Mouse (Mus musculus) liver, embryonic 14.5 days (tissue): ENCODE measurements at regions not wholly inside any gene's neighbourhood (a gene's known extent, or its start where the extent isn't known, plus 50 kb on each side); places are given as distances from the start of the nearest gene placed in this dataset.

Experiments
- ATAC-seq: fragments of 200-750 bp; cut with Nextera tagmentation; 2 replicates; pipeline ENCODE4 v1.8.0; 2017; ENCODE audit warnings: moderate number of reproducible peaks, mild to moderate bottlenecking, moderate library complexity; ENCODE audit not compliant: insufficient read depth
- DNase-seq, 3 experiments: peaks; one replicate each; pipeline ENCODE4 v3.0.0-alpha.2; 2012 to 2013; ENCODE audit warnings: low read depth in 3 of 3, low spot score in 3 of 3
- H3K27ac ChIP-seq: fragments of 300-500 bp; sonication (generic); 2 replicates; pipeline ENCODE4 v1.5.1; 2014; ENCODE audit warnings: moderate library complexity, mild to moderate bottlenecking, control low read depth, inconsistent platforms
- H3K27me3 ChIP-seq: fragments of 300-500 bp; sonication (generic); 2 replicates; pipeline ENCODE4 v1.6.1; 2014; ENCODE audit warnings: mild to moderate bottlenecking, low read length, moderate library complexity; ENCODE audit not compliant: control insufficient read depth, insufficient read depth
- H3K36me3 ChIP-seq: fragments of 300-500 bp; sonication (generic); replicated peaks from 2 replicates; pipeline ENCODE4 v1.6.1; 2014; ENCODE audit warnings: low read depth; ENCODE audit not compliant: control insufficient read depth, insufficient read depth
- H3K4me1 ChIP-seq, 2 experiments: fragments of 200-500 bp in 1 of 2; fragments of 300-500 bp in 1 of 2; sonication (generic) in 1 of 2; replicated peaks; 2 replicates each; pipeline ENCODE4 v1.6.1; 2012 to 2014; ENCODE audit warnings: antibody characterized with exemption in 1 of 2, inconsistent platforms in 1 of 2, low read length in 1 of 2; ENCODE audit not compliant: control insufficient read depth in 2 of 2, insufficient read depth in 2 of 2
- H3K4me2 ChIP-seq: fragments of 300-500 bp; sonication (generic); 2 replicates; pipeline ENCODE4 v1.6.1; 2014; ENCODE audit warnings: low read depth, mild to moderate bottlenecking, control low read depth, moderate library complexity
- H3K4me3 ChIP-seq, 2 experiments: fragments of 200-500 bp in 1 of 2; fragments of 300-500 bp in 1 of 2; sonication (generic) in 1 of 2; 2 replicates each; pipeline ENCODE4 v1.5.1; 2012 to 2014; ENCODE audit warnings: low read depth in 2 of 2, low read length in 2 of 2, mild to moderate bottlenecking in 2 of 2, control low read depth in 1 of 2, inconsistent platforms in 1 of 2, moderate library complexity in 1 of 2; ENCODE audit not compliant: insufficient read depth in 1 of 2
- H3K9ac ChIP-seq: fragments of 300-500 bp; sonication (generic); replicated peaks from 2 replicates; pipeline ENCODE4 v1.6.1; 2014; ENCODE audit warnings: mild to moderate bottlenecking, control low read depth, moderate library complexity
- H3K9me3 ChIP-seq: fragments of 300-500 bp; sonication (generic); 2 replicates; pipeline ENCODE4 v1.6.1; 2016; ENCODE audit warnings: low read length, mixed read lengths; ENCODE audit not compliant: control insufficient read depth
- CTCF ChIP-seq: IDR thresholded peaks from 2 replicates; pipeline ENCODE4 v1.5.1; 2016; ENCODE audit warnings: antibody characterized with exemption, low read depth, control low read depth
- EP300 ChIP-seq: IDR thresholded peaks from 2 replicates; pipeline ENCODE4 v1.6.1; 2016; ENCODE audit warnings: antibody characterized with exemption, low read depth
- WGBS: fragments of 180-500 bp; shearing (Covaris S2); extraction: QIAGEN DNeasy Blood & Tissue Kit; methylation state at CpG from one replicate; pipeline ENCODE4 v1.1.7; 2014; ENCODE audit not compliant: insufficient replicate concordance; 5-methylcytosine and 5-hydroxymethylcytosine counted together

DNA sequence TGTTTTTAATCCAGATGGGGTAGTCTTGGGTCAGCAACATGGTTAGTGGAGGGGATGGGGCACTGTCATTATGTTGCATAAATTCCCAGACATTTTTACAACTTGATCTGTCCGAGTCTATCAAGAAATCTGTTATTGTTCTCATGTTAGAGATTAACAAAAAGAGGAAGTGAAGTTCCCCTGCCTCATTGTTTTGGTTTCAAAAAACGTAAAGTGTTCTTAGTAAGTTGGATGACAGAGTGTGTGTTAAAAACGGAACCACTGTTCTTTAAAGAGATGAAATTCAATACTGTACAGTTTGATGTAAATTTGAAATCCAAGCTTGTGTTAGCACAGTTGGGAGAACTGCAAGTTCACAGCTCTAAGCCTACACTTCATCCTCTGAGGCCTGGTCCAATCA lies 68.9 kb upstream of the Htr1f start:
- Histone ChIP-seq H3K4me1 (no peaks in the 10 kb centered on the region), H3K36me3 (no peaks in the 10 kb centered on the region), H3K27ac (no peak overlapping the region), H3K4me2 (no peak overlapping the region), H3K27me3 (no peaks in the 10 kb centered on the region), H3K9me3 (no peaks in the 10 kb centered on the region), H3K9ac (no peak overlapping the region), H3K4me3 (no peak overlapping the region)
- TF ChIP-seq EP300 (no peak), CTCF (no peak)
- DNase-seq (no peak), ATAC-seq (no peak)
- WGBS, result 30% methylated on average over 3 of the region's 3 CpGs

DNA sequence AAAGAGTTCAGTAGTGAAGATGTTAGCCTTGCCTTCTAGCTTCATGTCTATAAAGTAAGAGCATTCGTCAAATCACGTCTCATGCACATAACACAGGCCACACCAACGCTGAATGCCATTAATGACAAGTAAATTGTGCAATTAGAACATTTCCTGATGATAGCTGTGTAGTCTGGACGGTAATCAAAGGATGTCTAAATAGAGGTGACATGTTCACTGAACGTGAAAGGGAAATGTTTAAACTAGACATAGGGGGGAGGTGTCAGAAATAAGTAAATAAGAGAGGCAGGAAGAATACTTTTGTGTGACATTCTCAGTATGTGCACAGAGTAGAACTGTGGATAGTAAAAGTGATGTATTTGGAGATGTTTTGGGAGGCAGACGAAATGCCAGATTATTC lies 61.5 kb upstream of the Htr1f start:
- no peak for TF ChIP-seq EP300
- no peak for TF ChIP-seq CTCF
- DNase-seq (no peak), ATAC-seq (no peak)
- 51% methylated on average over 6 of the region's 6 CpGs for WGBS
- Histone ChIP-seq H3K4me1 (no peaks in the 10 kb centered on the region), H3K9ac (no peak overlapping the region), H3K4me2 (no peak overlapping the region), H3K9me3 (no peaks in the 10 kb centered on the region), H3K36me3 (no peaks in the 10 kb centered on the region), H3K27ac (no peak overlapping the region), H3K4me3 (no peak overlapping the region), H3K27me3 (no peaks in the 10 kb centered on the region)

DNA sequence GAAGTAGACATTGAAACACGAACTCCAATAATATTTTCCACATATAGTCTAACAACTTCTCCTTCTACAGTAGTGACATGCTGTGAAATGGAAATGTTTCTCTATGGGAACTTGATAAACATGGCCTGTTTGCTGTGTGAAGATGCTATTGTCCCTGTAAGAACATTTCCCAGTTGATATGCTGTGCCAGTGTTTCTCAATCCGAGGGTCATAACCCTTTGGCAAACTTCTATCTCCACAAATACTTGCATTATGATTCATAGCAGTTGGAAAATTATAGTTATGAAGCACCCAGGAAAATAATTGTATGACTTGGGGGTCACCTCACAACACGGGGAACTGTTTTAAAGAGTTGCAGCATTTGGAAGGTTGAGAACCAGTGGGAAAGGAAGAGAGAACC lies 57.1 kb upstream of the Htr1f start:
- Histone ChIP-seq H3K27me3 (no peaks in the 10 kb centered on the region), H3K36me3 (no peaks in the 10 kb centered on the region), H3K4me3 (no peak overlapping the region), H3K4me1 (no peaks in the 10 kb centered on the region), H3K27ac (no peak overlapping the region), H3K9me3 (no peaks in the 10 kb centered on the region), H3K4me2 (no peak overlapping the region), H3K9ac (no peak overlapping the region)
- DNase-seq (no peak), ATAC-seq (no peak)
- no peak for TF ChIP-seq CTCF
- TF ChIP-seq EP300, result no peak
- WGBS, result 59% methylated on average over 3 of the region's 3 CpGs

- no peak for TF ChIP-seq EP300
- TF ChIP-seq CTCF, result no peak
- 62% methylated on average over 3 of the region's 3 CpGs for WGBS
- H3K9ac ChIP-seq, result no peak overlapping the region
Observed at GRCm38 (mm10) chr16:65160286-65160685, 54.6 kb upstream of the Htr1f start.

GRCm38 (mm10) chr16:65155536-65155935 lies 49.9 kb upstream of the Htr1f start:
- no peak overlapping the region for H3K4me3 ChIP-seq
- no peaks in the 10 kb centered on the region for H3K36me3 ChIP-seq
- WGBS, result 44% methylated on average over 1 of the region's 1 CpGs
- no peak overlapping the region for H3K4me2 ChIP-seq
- H3K27me3 ChIP-seq, result no peaks in the 10 kb centered on the region
- no peaks in the 10 kb centered on the region for H3K9me3 ChIP-seq
- ATAC-seq, result no peak
- no peak overlapping the region for H3K9ac ChIP-seq
- H3K27ac ChIP-seq, result no peak overlapping the region
- H3K4me1 ChIP-seq, result no peaks in the 10 kb centered on the region
- DNase-seq, result no peak
- TF ChIP-seq CTCF (no peak), EP300 (no peak)

More at GRCm38 (mm10) chr16:65160286-65160685, 54.6 kb upstream of the Htr1f start:
- Histone ChIP-seq H3K9me3 (no peaks in the 10 kb centered on the region), H3K27me3 (no peaks in the 10 kb centered on the region), H3K4me3 (no peak overlapping the region), H3K4me1 (no peaks in the 10 kb centered on the region), H3K27ac (no peak overlapping the region), H3K4me2 (no peak overlapping the region), H3K36me3 (no peaks in the 10 kb centered on the region)
- ATAC-seq, result no peak
- DNase-seq, result no peak
